Mouse (Mus musculus): ENCODE data around the gene Gramd1a.

- TF ChIP-seq CTCF (conservative IDR thresholded peaks at IDR 0.05; ENCODE audit: insufficient read depth, insufficient read length, low read depth, low read length) (no peak), POLR2A (IDR thresholded peaks at IDR 0.05; ENCODE audit: low read depth, low read length) (no peak)
Observed at GRCm38 (mm10) chr7:31112036-31112435, 43.7 kb downstream of the Gramd1a start.
